Mouse (Mus musculus): ENCODE results near the gene Xrcc3. TPM values are rescaled to one million over a fixed set of nuclear protein-coding genes. Genes with fewer than 3 reads are reported as not detected.

Gene Xrcc3
- polyA plus RNA-seq, 1 experiment from 2014 or later = 8.4 TPM

GRCm38 (mm10) chr12:111756698-111757082 lies 57.0 kb downstream of the Xrcc3 start:
- H3K9ac ChIP-seq = no peak overlapping the region
- no peaks in the 10 kb centered on the region for H3K9me3 ChIP-seq
- no peaks in the 10 kb centered on the region for H3K36me3 ChIP-seq
- no peak overlapping the region for H3K4me2 ChIP-seq
- no peak for ATAC-seq (ENCODE audit: insufficient number of reproducible peaks, insufficient read depth, low FRiP score, low TSS enrichment, low read depth)
- no peak overlapping the region for H3K4me3 ChIP-seq
- H3K27me3 ChIP-seq = no peaks in the 10 kb centered on the region
- H3K4me1 ChIP-seq = peaks cover 27% of the 10 kb centered on the region
- no peak overlapping the region for H3K27ac ChIP-seq
- 24% methylated on average over 5 of the region's 5 CpGs for WGBS

- Histone ChIP-seq H3K4me1 (peaks cover 25% of the 10 kb centered on the region), H3K4me2 (no peak overlapping the region), H3K9ac (no peak overlapping the region), H3K4me3 (no peak overlapping the region), H3K27ac (no peak overlapping the region), H3K27me3 (no peaks in the 10 kb centered on the region), H3K9me3 (no peaks in the 10 kb centered on the region), H3K36me3 (no peaks in the 10 kb centered on the region)
- no peak for ATAC-seq (ENCODE audit: insufficient number of reproducible peaks, insufficient read depth, low FRiP score, low TSS enrichment, low read depth)
- WGBS = 56% methylated on average over 4 of the region's 4 CpGs
These were observed 57.5 kb downstream of the Xrcc3 start for GRCm38 (mm10) chr12:111756082-111756697.

- H3K4me3 ChIP-seq = no peak overlapping the region
- no peaks in the 10 kb centered on the region for H3K36me3 ChIP-seq
- no peaks in the 10 kb centered on the region for H3K27me3 ChIP-seq
- ATAC-seq (ENCODE audit: insufficient number of reproducible peaks, insufficient read depth, low FRiP score, low TSS enrichment, low read depth) = no peak
- no peak overlapping the region for H3K9ac ChIP-seq
- H3K9me3 ChIP-seq = no peaks in the 10 kb centered on the region
- 70% methylated on average over 2 of the region's 2 CpGs for WGBS
- H3K4me2 ChIP-seq = no peak overlapping the region
- no peak overlapping the region for H3K27ac ChIP-seq
- H3K4me1 ChIP-seq = peaks cover 20% of the 10 kb centered on the region
These were observed 58.4 kb downstream of the Xrcc3 start for GRCm38 (mm10) chr12:111755231-111755630.

GRCm38 (mm10) chr12:111754710-111755109 lies 59.0 kb downstream of the Xrcc3 start:
- H3K4me3 ChIP-seq = no peak overlapping the region
- H3K27me3 ChIP-seq = no peaks in the 10 kb centered on the region
- H3K36me3 ChIP-seq = no peaks in the 10 kb centered on the region
- H3K4me2 ChIP-seq = no peak overlapping the region
- no peak overlapping the region for H3K27ac ChIP-seq
- H3K9me3 ChIP-seq = no peaks in the 10 kb centered on the region
- ATAC-seq (ENCODE audit: insufficient number of reproducible peaks, insufficient read depth, low FRiP score, low TSS enrichment, low read depth) = no peak
- peaks cover 17% of the 10 kb centered on the region for H3K4me1 ChIP-seq
- H3K9ac ChIP-seq = no peak overlapping the region

GRCm38 (mm10) chr12:111753347-111753746 lies 60.3 kb downstream of the Xrcc3 start:
- Histone ChIP-seq H3K4me3 (no peak overlapping the region), H3K36me3 (no peaks in the 10 kb centered on the region), H3K9me3 (no peaks in the 10 kb centered on the region), H3K27me3 (no peaks in the 10 kb centered on the region), H3K4me2 (no peak overlapping the region), H3K27ac (no peak overlapping the region), H3K4me1 (peaks cover 12% of the 10 kb centered on the region), H3K9ac (no peak overlapping the region)
- ATAC-seq (ENCODE audit: insufficient number of reproducible peaks, insufficient read depth, low FRiP score, low TSS enrichment, low read depth) = no peak
- WGBS = 52% methylated on average over 9 of the region's 9 CpGs

Other genes with a start within 250 kb of the Xrcc3 start
- 49.4 and 52.0 TPM in 2 replicates for gene Mark3, start 239.3 kb downstream of the Xrcc3 start, polyA plus RNA-seq (2015; fragmentation: Nextera tagmentation; extraction: Ambion mirVana)
- gene Ckb, start 141.5 kb downstream of the Xrcc3 start, polyA plus RNA-seq (2015; fragmentation: Nextera tagmentation; extraction: Ambion mirVana) = 118 and 135 TPM in 2 replicates
- gene Trmt61a, start 135.8 kb downstream of the Xrcc3 start, polyA plus RNA-seq (2015; fragmentation: Nextera tagmentation; extraction: Ambion mirVana) = 12.5 and 13.7 TPM in 2 replicates
- gene Bag5, start 100.6 kb downstream of the Xrcc3 start, polyA plus RNA-seq (2015; fragmentation: Nextera tagmentation; extraction: Ambion mirVana) = 64.5 and 67.3 TPM in 2 replicates
- gene Apopt1, start 100.6 kb downstream of the Xrcc3 start, polyA plus RNA-seq (2015; fragmentation: Nextera tagmentation; extraction: Ambion mirVana) = 57.1 and 66.0 TPM in 2 replicates
- gene Klc1, start 55.0 kb downstream of the Xrcc3 start, polyA plus RNA-seq (2015; fragmentation: Nextera tagmentation; extraction: Ambion mirVana) = 113 and 122 TPM in 2 replicates
- gene Zfyve21, start 297 bp upstream of the Xrcc3 start, polyA plus RNA-seq (2015; fragmentation: Nextera tagmentation; extraction: Ambion mirVana) = 105 and 113 TPM in 2 replicates
- 12.3 and 15.2 TPM in 2 replicates for gene Ppp1r13b, start 94.2 kb upstream of the Xrcc3 start, polyA plus RNA-seq (2015; fragmentation: Nextera tagmentation; extraction: Ambion mirVana)
- gene Atp5mpl, start 153.1 kb upstream of the Xrcc3 start, polyA plus RNA-seq (2015; fragmentation: Nextera tagmentation; extraction: Ambion mirVana) = 644 and 681 TPM in 2 replicates
- 0.34 and 1.1 TPM in 2 replicates for gene Tdrd9, start 157.7 kb upstream of the Xrcc3 start, polyA plus RNA-seq (2015; fragmentation: Nextera tagmentation; extraction: Ambion mirVana)
- gene Rd3l, start 167.4 kb upstream of the Xrcc3 start, polyA plus RNA-seq (2015; fragmentation: Nextera tagmentation; extraction: Ambion mirVana) = not detected in 2 replicates